Mouse (Mus musculus): ENCODE data around the gene Hmgb3.
"Not testable (repeated sequence)": the region's sequence is repeated elsewhere in the genome, so short reads cannot be mapped to it uniquely, and the experiment has no call there.

The Hmgb3 gene

GRCm38 (mm10) chrX:71555415-71556114 lies at the start of gene Hmgb3:
Gene Hmgb3, plus strand, starts transcription at chrX:71555918.
- DNase-seq (ENCODE audit: low spot score): peak; percentile 71

DNA sequence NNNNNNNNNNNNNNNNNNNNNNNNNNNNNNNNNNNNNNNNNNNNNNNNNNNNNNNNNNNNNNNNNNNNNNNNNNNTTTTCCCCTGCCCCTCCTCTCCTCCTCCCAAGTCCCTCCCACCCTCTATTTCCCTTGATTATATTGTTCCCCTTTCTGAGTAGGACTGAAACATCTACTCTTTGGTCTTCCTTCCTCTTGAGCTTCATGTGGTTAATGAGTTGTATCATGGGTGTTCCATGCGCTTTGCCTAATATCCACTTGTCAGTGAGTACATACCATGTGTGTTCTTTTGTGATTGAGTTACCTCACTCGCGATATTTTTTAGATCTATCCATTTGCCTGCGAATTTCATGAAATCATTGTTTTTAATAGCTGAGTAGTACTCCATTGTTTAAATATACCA lies 49.1 kb upstream of the Hmgb3 start:
- not testable (repeated sequence) for DNase-seq (ENCODE audit: low spot score)

DNA sequence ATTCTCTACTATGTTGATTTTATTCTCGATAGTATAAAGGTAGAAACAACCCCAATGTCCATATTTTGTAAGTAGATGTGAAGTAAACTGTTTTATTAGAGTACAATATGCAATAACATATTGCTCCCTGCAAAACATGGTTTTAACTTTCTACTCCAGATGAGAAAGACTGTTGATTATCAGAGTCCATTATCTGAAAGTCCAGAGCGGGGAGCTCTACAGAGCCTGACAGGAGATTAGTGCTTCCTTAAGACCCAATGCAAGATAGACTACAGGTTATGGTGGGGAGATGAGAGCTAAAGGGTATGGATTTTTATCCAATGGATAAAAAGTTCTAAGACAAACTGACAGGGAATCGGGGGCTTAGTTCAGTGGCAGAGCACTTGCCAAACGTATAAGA lies 36.5 kb upstream of the Hmgb3 start:
- no peak for DNase-seq (ENCODE audit: low spot score)

DNA sequence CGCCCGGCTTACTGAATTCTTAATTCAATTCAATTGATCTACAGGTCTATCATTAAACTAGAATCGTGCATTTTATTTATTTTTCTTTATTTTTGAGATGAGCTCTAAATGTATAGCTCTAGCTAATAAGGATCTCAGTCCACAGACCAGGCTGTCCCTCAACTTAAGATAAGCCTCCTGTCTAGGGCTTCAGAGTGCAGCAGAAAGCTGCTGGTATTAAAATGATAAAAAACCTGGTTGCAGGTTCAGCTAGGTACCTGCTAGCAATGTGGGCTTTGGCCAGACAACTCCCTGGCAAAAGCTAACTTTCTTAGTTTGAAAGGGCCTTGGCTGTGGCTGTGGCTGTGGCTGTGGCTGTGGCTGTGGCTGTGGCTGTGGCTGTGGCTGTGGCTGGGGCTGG lies 32.8 kb upstream of the Hmgb3 start:
- DNase-seq (ENCODE audit: low spot score): no peak

DNA sequence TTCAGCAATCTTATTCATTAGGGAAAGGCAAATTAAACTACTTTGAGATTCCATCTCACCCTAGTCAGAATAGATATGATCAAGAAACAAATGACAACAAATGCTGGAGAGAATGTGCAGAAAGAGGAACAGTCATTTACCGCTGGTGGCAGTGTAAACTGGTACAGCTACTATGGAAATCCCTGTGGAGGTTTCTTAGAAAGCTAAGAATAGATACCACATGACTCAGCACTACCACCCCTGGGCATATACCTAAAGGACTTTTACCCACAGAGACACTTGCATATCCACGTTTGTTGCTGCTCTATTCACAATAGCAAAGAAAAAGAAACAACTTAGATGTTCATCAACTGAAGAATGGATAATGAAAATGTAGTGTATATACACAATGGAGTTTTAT lies 31.4 kb upstream of the Hmgb3 start:
- DNase-seq (ENCODE audit: low spot score): no peak

GRCm38 (mm10) chrX:71525593-71526299 lies 30.0 kb upstream of the Hmgb3 start:
- no peak for DNase-seq (ENCODE audit: low spot score)

DNA sequence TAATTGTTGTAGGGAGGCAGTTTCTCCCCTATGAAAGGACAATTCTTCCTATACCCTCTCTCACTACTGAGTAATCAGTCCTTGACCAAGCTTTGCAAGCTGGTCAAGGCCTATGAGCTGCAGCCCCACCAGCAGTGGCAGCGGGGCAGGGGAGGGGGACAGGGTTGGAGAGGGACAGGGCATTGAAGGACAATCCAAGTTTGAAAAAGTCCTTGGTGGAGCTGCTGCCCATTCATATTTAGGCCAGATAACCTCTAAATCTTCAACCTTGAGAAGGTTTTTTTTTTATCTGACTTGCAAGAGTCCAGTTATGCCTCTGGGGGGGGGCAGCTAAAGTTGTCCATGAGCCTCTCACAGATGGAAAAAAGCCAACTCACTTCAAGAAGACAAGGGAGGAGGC lies 28.3 kb upstream of the Hmgb3 start:
- no peak for DNase-seq (ENCODE audit: low spot score)

DNA sequence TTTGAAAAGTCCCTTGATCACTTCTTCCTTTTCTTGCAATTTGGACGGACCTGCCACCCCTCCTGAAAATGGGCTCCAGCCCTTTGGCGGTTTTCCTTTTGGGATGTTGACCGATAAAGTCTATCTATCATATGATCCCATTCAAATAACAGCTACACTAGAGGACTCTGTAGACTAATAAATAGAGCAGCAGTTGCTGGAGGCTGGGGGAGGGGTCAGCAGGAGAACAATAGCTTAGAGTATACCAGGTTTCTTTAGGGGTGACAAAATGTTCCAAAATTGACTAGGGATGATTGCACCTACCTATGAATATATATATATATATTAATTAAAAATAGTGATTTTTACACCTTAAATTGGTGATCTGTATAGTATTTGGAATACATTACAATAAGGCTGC lies 27.6 kb upstream of the Hmgb3 start:
- DNase-seq (ENCODE audit: low spot score): no peak

DNA sequence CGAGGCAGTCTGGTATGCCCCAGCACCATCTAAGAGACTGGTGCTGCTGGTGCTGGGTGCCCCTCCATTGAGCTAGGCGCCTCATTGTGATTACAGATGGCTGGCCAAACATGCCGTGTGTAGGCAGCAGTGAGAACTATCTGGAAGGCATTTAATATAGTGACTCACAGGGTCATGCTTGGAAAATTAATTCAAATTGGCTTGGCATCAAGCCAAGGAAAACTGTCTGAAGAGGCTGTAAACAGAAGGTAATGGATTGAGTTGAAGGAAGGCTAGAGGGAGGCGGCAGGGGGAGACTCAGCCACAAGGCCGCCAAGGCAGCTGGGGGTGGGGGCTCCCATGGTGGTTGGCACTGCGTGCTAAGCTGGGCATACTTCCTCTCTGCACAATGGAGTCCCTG lies 27.1 kb upstream of the Hmgb3 start:
- peak; percentile 10 for DNase-seq (ENCODE audit: low spot score)

- no peak for DNase-seq (ENCODE audit: low spot score)
These were observed 23.1 kb upstream of the Hmgb3 start for GRCm38 (mm10) chrX:71532635-71533034.

- no peak for DNase-seq (ENCODE audit: low spot score)
These were observed 21.6 kb upstream of the Hmgb3 start for GRCm38 (mm10) chrX:71534102-71534501.

DNA sequence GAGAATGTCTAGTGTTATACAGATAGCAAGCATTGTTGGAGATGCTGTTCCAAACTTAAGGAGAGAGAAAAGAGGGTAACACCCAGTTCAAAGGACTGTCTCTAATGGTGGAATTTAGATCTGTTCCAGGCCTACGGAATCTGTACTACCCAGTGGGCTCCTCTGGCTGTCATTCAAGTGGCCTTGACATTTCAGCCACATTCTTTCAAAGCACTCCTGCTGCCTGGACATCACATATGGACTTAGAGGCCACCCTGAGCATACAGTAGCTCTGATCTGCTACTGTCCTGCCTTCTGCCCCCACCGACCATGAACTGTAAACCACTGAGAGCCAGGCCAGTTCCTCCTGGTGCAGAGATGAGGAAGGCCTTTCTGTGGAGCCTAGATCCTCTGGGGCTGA lies 17.9 kb upstream of the Hmgb3 start:
- no peak for DNase-seq (ENCODE audit: low spot score)

- DNase-seq (ENCODE audit: low spot score): no peak
These were observed 14.8 kb upstream of the Hmgb3 start for GRCm38 (mm10) chrX:71540821-71541510.

GRCm38 (mm10) chrX:71544731-71545130 lies 11.0 kb upstream of the Hmgb3 start:
- DNase-seq (ENCODE audit: low spot score): no peak

DNA sequence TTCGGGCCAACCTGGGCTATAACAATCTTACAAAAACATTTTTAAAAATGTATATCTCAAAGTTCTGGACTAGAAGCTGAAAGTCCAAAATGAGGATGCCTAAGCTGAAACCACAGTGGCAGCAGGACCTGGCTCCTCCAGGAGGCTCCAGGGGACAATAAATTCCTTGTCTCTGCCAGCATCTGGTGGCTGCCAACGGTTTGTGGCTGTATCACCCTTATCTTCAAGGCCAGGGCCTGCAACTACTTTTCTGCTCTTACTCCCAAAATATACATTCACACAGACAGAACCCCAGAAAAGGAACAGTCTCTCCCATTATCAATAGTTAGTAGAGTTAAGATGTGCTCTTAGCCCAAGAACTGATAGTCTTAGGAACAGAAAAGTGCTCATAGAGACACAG lies 10.6 kb upstream of the Hmgb3 start:
- DNase-seq (ENCODE audit: low spot score): no peak

GRCm38 (mm10) chrX:71556115-71556941 lies 610 bp downstream of the Hmgb3 start:
- DNase-seq (ENCODE audit: low spot score): no peak

DNA sequence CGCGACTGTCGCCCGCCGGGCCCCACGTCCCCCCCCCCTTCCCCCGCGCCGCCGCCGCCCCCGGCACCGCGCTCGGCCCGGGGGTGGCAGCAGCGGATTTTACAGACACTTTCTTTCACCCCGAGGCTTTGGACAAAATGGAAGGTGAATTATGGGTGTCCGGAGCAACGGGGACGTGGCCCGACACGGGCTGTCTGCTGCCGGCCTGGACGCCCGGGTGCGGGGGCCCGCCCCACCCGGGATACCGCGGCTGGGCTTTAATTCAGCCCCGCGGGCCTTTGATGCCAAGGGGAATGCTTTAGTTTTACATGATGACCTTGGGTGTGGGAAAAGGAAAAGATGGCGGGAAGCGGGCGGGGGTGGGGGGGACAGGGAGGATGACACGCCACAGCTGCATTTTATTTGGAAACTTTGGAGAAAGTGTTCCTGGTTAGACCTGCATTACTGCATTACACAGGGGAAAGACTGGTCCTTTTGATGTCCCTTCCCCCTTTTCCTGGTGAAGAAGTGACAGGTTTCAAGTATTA lies 1.3 kb downstream of the Hmgb3 start:
- DNase-seq (ENCODE audit: low spot score): no peak

GRCm38 (mm10) chrX:71559336-71559735 lies 3.6 kb downstream of the Hmgb3 start:
- DNase-seq (ENCODE audit: low spot score): no peak

- DNase-seq (ENCODE audit: low spot score): no peak
These were observed 5.1 kb downstream of the Hmgb3 start for GRCm38 (mm10) chrX:71560796-71561195.

DNA sequence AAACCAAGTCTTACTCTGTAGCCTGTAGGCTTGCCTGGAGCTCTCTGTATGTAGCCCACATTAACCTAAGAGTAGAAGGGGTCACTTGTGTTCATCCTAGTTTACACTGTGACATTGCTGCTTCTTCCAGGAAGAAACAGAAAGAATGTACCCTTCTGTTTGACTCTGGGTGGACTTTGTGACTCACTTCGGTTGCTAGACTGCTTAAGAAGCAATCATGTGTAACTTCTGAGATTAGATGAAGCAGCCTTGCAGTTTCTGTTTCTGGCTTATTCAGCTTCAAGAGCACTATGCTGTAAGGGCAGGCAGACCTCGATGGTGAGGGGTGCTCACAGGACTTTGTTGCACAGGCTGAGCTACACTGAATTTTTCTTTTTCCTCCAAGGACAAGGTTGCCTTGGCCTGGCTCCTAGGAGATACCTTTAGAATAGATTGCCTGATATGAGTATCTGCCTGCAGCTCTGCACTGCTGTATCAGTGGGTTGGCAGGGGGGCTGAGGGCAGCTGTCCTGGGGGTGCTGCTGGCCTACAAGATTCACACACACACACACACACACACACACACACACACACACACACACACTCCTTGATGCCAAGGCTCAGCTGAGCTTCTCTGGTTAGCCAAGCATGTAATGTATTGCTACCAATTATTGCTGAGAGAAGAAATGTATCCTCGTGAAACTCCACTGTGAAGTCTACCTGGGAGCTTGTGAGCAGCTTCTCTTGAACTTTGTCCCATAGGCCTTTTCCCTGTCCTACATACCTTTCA lies 17.6 kb downstream of the Hmgb3 start:
- no peak for DNase-seq (ENCODE audit: low spot score)

DNA sequence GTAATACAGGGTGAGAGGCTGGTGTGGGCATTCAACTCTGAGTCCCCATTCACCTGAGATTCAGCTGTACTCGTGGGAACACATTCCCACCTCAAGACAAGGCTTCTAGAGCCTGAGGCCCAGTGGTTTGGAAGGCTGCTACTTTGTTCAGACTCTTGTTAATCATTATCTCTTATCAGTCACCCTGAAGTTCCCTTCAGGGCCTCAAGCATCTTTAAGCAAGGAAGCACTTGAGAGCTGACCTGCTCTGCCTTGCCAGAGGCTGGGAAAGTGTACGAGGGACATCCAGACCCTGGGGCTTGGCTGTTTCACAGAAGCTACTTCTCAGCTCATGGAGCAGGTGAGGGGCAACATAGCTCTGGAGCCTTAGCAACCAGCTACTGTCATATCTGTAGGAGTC lies 19.8 kb downstream of the Hmgb3 start:
- no peak for DNase-seq (ENCODE audit: low spot score)

Data from layer of hippocampus, adult 11-12 months (tissue).